Mouse (Mus musculus) thymus, adult 2 months (tissue): ENCODE measurements around the gene Atg4c. TPM values are rescaled to one million over a fixed set of nuclear protein-coding genes. Genes with fewer than 3 reads are reported as not detected.
A peak's percentile ranks its signal among the peaks of the same experiment; 100 is the strongest.

ENCODE experiments used
- DNase-seq: peaks from one replicate; pipeline ENCODE4 v3.0.0; 2021
- H3K27ac ChIP-seq: fragments of 200-500 bp; 2 replicates; pipeline ENCODE4 v1.5.1; 2012; ENCODE audit warnings: low read length, control low read depth; ENCODE audit not compliant: control insufficient read depth, insufficient read depth
- H3K27me3 ChIP-seq: fragments of 200-500 bp; 2 replicates; pipeline ENCODE4 v1.6.1; 2012; ENCODE audit warnings: mild to moderate bottlenecking, low read length, moderate library complexity, mixed read lengths; ENCODE audit not compliant: control insufficient read depth, insufficient read depth
- H3K36me3 ChIP-seq: fragments of 200-500 bp; 2 replicates; pipeline ENCODE4 v1.6.1; 2012; ENCODE audit warnings: mild to moderate bottlenecking, low read length, moderate library complexity; ENCODE audit not compliant: control insufficient read depth, insufficient read depth
- H3K4me1 ChIP-seq: fragments of 200-500 bp; replicated peaks from 2 replicates; pipeline ENCODE4 v1.6.1; 2012; ENCODE audit warnings: low read length; ENCODE audit not compliant: control insufficient read depth, insufficient read depth
- H3K4me3 ChIP-seq: fragments of 200-500 bp; 2 replicates; pipeline ENCODE4 v1.5.1; 2012; ENCODE audit warnings: mild to moderate bottlenecking, low read length, control low read depth, moderate library complexity; ENCODE audit not compliant: control insufficient read depth, insufficient read depth
- CTCF ChIP-seq: fragments of 200-500 bp; IDR thresholded peaks from 2 replicates; pipeline ENCODE4 v1.5.1; 2012; ENCODE audit warnings: mild to moderate bottlenecking, control low read depth, low read length, moderate library complexity, borderline replicate concordance; ENCODE audit not compliant: control insufficient read depth, poor library complexity, insufficient read depth; ENCODE audit errors: extremely low read depth
- POLR2A ChIP-seq: fragments of 200-500 bp; IDR thresholded peaks from 2 replicates; pipeline ENCODE4 v1.6.1; 2012; ENCODE audit warnings: mild to moderate bottlenecking, low read length, control low read depth, moderate library complexity; ENCODE audit not compliant: control insufficient read depth, poor library complexity, insufficient read depth; ENCODE audit errors: extremely low read depth
- WGBS: fragments of 180-500 bp; shearing (Covaris S2); methylation state at CpG from one replicate; pipeline ENCODE4 v1.1.7; 2018; 5-methylcytosine and 5-hydroxymethylcytosine counted together
- polyA plus RNA-seq: library from polyadenylated mRNA; depleted of rRNA; stranded (reverse); fragments of >200 nt; gene quantifications from 2 replicates; pipeline ENCODE4 v1.2.3, GENCODE M21; 2012

Gene Atg4c
- polyA plus RNA-seq, 1 experiment = 0.80 TPM

- H3K4me3 ChIP-seq = no peak overlapping the region
- H3K27ac ChIP-seq = no peak overlapping the region
- H3K27me3 ChIP-seq = no peaks in the 10 kb centered on the region
- TF ChIP-seq CTCF = no peak
- no peak for TF ChIP-seq POLR2A
- 93% methylated on average over 9 of the region's 9 CpGs for WGBS
- H3K4me1 ChIP-seq = no peaks in the 10 kb centered on the region
- H3K36me3 ChIP-seq = no peaks in the 10 kb centered on the region
- no peak for DNase-seq
Observed at GRCm38 (mm10) chr4:99272860-99273259, 79.1 kb downstream of the Atg4c start.

- TF ChIP-seq POLR2A = no peak
- no peak for TF ChIP-seq CTCF
- no peak overlapping the region for H3K27ac ChIP-seq
- H3K4me1 ChIP-seq = no peaks in the 10 kb centered on the region
- H3K36me3 ChIP-seq = no peaks in the 10 kb centered on the region
- no peak for DNase-seq
- H3K4me3 ChIP-seq = no peak overlapping the region
- 100% methylated on average over 3 of the region's 3 CpGs for WGBS
- no peaks in the 10 kb centered on the region for H3K27me3 ChIP-seq
Observed at GRCm38 (mm10) chr4:99273466-99273865, 79.7 kb downstream of the Atg4c start.

GRCm38 (mm10) chr4:99273979-99274378, 80.2 kb downstream of the Atg4c start:
- no peaks in the 10 kb centered on the region for H3K4me1 ChIP-seq
- no peaks in the 10 kb centered on the region for H3K27me3 ChIP-seq
- H3K27ac ChIP-seq = no peak overlapping the region
- no peaks in the 10 kb centered on the region for H3K36me3 ChIP-seq
- DNase-seq = no peak
- 94% methylated on average over 7 of the region's 7 CpGs for WGBS
- TF ChIP-seq CTCF (no peak), POLR2A (no peak)
- H3K4me3 ChIP-seq = no peak overlapping the region

- H3K36me3 ChIP-seq = no peaks in the 10 kb centered on the region
- no peaks in the 10 kb centered on the region for H3K27me3 ChIP-seq
- no peaks in the 10 kb centered on the region for H3K4me1 ChIP-seq
- no peak for TF ChIP-seq POLR2A
- TF ChIP-seq CTCF = no peak
- H3K4me3 ChIP-seq = no peak overlapping the region
- WGBS = 94% methylated on average over 7 of the region's 7 CpGs
- no peak for DNase-seq
- no peak overlapping the region for H3K27ac ChIP-seq
Observed at GRCm38 (mm10) chr4:99278876-99279275, 85.1 kb downstream of the Atg4c start.

GRCm38 (mm10) chr4:99281711-99282110, 88.0 kb downstream of the Atg4c start:
- WGBS = 95% methylated on average over 7 of the region's 7 CpGs
- H3K27me3 ChIP-seq = no peaks in the 10 kb centered on the region
- TF ChIP-seq CTCF = no peak
- no peak overlapping the region for H3K4me3 ChIP-seq
- H3K4me1 ChIP-seq = no peaks in the 10 kb centered on the region
- H3K36me3 ChIP-seq = no peaks in the 10 kb centered on the region
- no peak overlapping the region for H3K27ac ChIP-seq
- DNase-seq = no peak

GRCm38 (mm10) chr4:99289286-99289685, 95.6 kb downstream of the Atg4c start:
- Histone ChIP-seq H3K4me3 (no peak overlapping the region), H3K27me3 (no peaks in the 10 kb centered on the region), H3K4me1 (no peaks in the 10 kb centered on the region), H3K27ac (no peak overlapping the region), H3K36me3 (no peaks in the 10 kb centered on the region)
- no peak for TF ChIP-seq CTCF
- no peak for TF ChIP-seq POLR2A
- WGBS = 95% methylated on average over 10 of the region's 10 CpGs
- DNase-seq = no peak

GRCm38 (mm10) chr4:99298676-99299075, 104.9 kb downstream of the Atg4c start:
- no peak overlapping the region for H3K4me3 ChIP-seq
- H3K27me3 ChIP-seq = no peaks in the 10 kb centered on the region
- no peaks in the 10 kb centered on the region for H3K4me1 ChIP-seq
- peak; percentile 20 for DNase-seq
- no peak overlapping the region for H3K27ac ChIP-seq
- WGBS = 6% methylated on average over 4 of the region's 4 CpGs
- peak; percentile 55; the same call in 1 of the 2 replicates for TF ChIP-seq CTCF
- TF ChIP-seq POLR2A = no peak
- H3K36me3 ChIP-seq = no peaks in the 10 kb centered on the region
